Mouse (Mus musculus) skeletal muscle tissue, adult 2 months (tissue): ENCODE data around the gene Ercc1.

Experiments used
- DNase-seq: peaks from one replicate; pipeline ENCODE4 v3.0.0-alpha.2; 2012; ENCODE audit warnings: low read depth, low spot score

Gene Ercc1

DNA sequence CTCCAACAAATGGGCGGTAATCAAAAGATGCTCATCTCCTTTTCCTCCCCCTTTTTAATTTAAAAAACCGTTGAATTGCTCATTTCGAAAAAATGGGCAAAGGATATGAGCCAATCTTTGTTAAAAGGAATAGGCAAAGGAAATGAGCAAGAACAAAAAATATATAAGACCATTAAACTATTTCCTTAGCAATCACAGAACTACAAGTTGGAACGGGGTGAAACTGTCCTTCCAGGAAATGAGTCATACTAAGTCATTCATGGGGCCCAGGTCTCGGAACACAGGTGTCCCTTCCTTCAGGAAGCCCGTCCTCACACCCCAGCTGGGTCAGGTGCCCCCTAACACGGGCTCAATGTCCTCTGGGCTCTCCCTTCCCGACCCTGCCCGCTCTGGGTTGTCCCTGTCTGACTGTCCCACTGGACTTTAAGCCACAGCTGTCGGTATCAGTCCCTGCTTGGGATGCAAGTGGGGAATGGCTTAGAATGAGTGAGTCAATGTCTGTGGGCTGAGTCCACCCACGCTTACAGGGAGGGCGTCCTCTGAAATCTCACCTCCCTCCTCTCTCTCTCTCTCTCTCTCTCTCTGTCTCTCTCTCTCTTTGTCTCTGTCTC is at the start of gene Ercc1:
Gene Ercc1 (plus strand): TSS at position 542 of the 611 bp plus-strand sequence.
- no peak for DNase-seq

DNA sequence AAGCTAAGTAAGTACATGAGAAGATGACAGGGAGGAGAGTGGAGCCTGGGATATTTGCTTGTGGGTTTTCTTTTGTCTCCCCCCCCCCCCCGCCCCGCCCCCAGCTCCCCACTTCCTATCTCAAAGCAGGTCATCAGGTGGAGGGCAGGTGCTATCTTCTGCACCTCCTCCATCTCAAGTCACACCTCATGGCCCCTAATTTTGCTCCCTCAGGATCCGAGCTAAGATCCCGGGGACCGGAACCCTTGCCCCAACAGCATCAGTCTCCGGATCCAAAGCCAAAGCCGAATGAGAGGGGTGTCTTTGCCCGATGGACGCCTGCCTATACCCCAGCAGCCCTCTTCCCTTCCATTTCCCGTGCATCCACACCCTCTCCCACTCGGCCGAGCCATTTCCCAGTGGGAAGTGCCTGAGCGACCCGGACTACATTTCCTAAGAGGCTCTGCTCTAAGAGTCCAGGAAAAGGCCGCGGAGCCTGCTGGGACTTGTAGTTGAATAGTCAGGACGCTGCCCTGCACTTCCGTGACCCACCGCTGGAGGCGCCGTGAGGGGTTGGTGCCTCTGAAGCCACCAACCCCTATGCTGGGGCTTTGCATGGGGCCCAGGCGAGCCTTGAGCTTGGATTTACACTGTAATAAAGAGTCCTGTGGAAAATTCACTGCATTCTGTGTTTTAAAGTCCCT is 48.9 kb upstream of the Ercc1 start:
- DNase-seq = peak; percentile 91

DNA sequence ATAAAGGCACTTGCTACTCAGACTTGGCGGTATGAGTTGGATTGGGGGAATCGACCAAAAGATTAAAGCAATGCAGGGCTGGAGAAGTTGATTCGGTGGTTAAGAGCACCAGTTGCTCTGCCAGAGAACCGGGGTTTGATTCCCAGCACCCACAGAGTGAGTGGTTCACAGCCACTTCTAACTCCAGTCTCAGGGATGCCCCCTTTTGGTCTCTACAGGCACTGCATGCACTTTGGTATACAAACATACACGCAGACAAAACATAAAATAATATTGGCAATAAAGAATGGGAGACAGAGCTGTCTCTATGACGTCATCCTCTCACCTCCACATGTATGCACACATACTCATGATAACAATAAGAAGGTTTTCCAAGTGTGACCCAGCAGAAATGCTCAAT is 47.5 kb upstream of the Ercc1 start:
- no peak for DNase-seq

DNA sequence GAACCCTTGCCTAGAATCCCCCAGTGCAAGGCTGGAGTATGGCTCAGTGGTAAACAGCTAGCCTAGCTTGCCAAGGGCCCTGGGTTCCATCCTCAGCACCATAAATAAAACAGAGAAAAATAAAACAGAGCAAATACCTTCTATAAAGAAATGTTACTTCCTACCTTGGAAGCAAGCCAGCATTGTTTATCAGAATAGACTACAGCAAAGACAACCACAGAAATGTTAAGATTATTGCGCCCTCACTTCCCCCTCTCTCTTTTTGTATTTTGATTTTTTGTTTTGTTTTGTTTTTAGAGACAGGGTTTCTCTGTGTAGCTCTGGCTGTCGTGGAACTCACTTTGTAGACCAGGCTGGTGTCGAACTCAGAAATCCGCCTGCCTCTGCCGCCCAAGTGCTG is 46.8 kb upstream of the Ercc1 start:
- DNase-seq = no peak

DNA sequence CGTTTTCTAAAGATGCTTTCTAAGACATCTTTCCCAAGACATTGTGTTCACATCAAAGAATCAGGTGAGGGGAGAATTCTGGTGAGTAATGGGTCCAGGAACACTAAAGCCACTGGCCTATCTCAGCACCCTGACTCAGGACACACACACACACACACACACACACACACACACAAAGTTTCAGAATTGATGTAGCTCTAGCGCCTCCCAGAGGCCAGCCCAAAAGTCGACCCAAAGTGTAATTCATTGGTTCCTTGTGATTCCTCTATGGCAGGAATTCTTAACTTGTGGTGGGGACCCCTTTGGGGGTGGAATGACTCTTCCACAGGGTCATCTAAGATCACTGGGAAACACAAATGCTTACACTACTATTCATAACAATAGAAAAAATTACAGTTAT is 45.4 kb upstream of the Ercc1 start:
- DNase-seq = peak; percentile 68

DNA sequence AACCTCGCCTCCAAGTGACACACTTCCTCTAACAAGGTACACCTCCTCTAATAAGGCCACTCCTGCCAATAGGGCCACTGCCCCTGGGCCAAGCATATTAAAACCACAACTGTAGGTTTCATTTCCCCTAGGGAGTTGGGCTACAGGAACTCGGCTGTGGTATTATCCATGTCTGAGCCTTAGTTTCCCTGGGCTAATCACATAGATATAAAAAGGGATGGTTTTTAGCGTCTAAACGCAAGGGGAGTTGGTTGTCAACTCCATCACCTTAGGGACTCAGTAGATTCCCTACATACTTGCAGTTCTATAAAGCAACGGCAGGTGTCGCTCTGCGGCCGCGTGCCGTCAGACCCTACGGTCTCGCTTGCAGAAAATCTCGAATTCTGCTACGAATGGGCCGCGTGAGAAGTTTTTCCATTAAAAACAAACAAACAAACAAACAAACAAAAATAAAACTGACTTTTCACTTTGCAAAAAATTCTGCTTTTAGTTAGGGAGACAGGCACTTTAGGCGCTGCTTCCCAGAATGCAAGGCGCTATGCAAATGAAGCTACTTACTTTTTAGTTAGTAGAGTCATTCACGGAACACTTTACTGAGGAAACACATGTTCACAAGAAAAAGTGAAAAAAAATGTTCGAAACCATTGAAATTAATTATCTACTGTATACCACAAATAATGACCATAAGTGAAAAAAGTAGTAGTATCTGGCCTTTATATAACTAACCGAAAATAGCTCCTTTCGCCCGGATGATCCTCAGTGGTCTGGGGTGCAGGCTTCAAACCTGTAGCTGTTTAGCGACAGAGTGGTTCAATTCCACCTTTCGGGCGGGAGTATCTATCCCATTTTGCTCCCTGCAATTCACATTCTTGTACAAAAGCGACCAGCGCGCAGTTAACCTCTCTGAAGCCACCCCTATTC is 43.8 kb upstream of the Ercc1 start:
- DNase-seq = peak; percentile 79

DNA sequence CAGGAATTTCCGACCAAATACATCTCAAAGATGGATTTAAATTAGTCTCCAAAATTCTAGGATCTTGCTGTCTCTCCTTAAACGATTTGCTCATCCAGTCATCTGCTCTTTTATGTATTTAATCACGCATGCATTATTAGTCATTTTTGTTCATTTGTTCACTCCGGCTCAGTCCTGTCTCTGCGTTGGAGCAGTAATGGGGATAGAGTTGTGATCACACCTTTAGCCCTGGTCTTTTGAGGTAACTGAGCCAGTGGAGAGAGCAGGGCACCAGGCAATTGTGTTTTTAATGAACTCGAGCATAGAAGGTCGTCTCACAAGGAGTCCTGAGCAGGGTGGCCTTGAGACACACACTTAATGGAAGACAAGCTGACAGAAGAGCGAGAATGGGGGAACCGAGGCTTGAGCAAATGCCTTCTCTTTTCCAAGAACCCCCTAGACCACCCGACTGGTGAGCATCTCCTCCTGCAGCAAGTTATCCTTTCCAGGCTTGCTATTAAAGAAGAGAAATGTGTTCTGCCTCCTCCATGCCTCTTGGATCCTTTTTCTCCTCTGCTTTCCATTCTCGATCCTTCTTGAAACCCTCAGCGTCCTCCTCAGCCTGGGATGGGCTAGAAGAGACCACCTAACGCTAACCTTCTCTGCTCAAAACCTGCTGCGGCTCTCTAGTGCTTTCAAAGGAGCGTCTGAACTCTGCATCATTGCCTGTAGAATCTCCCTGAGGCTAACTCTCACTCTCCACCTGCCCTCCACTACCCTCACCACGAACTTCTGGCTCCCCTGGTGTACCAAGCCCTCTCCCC is 42.9 kb upstream of the Ercc1 start:
- no peak for DNase-seq

DNA sequence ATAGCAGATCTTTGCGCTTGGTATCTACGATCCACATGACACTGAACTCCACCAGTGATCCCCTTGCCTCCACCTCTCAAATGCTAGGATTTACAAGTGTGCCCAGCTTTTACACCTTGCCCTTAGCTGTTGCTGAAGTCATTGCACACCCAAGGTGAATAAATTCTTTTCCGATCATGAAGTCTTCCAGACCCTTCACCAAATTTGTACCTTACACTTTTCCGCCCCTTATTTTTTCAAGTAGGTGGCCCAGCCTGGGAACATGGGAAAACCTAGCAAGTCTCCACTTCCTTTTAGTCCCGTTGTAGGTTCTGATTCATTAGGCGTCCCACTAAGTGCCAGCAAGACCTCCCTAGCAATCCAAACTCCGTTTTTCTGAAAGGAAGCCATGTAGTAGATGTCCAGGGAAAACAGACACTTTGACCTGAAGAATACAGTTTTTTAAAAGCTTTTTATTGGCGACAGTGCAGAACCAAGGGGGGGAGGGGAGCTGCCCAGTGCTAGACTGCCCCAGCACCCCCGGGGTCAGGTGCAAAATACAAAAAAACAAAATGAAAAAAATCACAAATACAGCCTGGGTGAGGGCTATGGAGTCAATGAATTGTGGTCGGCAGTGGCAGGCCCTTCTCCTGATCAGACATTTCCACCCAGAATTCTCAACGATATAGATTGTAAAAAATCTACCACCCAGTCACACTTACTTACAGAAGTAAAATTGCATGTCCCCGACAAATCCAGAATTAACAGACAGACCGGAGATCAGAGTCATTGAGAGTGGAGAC is 42.1 kb upstream of the Ercc1 start:
- DNase-seq = no peak

DNA sequence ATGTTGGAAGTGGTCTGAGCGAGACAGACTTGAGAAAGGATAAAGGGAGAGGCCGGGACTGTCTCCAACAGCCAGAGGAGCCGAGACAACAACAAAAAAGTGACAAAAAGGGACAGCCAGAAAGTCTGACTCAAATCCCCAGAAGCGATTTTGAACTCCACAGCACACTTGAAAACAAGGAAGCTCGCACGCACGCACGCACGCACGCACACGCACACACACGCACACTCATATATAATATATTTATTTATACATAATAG is 41.6 kb upstream of the Ercc1 start:
- no peak for DNase-seq

DNA sequence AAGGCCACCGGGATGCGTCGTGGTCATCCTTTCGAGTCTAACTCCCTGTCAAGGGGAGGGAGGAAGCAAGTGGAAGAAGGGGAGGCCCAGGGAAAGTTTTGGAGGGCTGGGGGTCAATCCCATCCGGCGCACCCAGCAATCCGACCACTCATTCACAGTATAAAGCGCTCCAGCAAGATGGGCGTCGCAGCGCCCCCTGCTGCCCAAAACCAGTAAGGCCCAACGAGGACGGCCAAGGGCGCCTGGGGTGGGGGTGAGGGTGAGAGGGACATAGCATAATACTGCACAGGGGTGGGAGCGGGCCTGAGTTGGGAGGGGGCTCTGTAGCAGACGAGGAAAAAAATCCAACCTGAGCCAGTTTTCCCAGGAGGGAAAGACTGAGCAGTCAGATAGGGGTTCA is 40.8 kb upstream of the Ercc1 start:
- no peak for DNase-seq

DNA sequence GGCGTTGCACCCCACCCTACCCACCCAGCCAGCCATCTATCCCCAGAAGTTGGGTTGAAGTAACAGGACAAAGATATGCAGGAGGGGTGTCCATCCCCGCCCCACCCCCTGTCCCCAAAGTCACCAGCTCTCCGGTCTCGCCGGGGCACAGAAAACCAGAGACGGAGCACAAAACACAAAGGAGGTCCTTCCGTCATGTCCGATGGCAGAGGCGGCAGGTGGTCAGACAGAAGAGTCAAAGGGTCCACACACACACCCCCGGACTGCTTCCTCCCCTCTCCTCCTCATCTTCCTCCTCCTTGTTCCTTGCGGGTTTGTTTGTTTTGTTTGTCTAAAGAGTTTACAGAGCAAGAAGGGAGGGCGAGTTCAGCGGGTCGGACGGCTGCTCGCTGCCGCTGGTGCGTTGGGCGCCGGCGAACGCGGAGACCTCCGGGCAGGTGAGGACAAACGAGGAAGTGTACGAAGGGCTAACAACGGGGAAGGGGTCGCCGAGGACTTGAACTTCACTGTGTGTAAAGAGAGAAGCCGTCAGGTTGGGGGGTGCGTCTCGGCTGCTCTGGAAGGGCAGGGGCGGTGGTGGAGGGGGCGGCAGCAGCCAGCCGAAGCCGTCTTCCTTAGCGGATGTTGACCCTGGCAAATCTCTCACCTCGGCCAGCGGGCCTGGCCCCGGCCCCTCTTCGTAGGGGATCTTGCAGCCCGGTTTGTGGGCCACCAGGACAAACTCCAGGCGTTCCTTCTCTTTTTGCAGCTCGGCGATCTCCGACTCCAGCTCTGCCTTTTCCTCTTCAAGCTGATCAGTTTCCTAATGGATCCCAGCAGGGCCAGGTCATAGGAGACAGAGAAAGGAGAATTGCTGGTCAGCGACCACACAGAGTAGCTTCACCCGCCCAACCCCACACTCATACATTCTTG is 39.8 kb upstream of the Ercc1 start:
- DNase-seq = no peak

DNA sequence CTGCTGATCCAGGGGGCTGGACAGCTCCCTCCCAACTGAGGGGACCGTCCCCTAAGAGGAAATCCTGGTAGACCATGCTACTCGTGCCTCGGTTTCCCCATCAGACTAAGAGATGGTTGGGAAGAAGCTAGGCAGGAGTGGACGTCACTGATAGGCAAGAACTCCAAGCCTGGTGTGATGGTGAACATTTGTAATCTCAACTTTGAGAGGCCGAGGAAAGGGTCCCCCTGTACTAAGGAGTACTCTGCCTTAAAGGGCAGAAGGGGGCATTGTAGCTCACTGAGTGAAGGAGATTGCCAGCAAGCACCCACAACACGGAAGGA is 39.2 kb upstream of the Ercc1 start:
- no peak for DNase-seq

DNA sequence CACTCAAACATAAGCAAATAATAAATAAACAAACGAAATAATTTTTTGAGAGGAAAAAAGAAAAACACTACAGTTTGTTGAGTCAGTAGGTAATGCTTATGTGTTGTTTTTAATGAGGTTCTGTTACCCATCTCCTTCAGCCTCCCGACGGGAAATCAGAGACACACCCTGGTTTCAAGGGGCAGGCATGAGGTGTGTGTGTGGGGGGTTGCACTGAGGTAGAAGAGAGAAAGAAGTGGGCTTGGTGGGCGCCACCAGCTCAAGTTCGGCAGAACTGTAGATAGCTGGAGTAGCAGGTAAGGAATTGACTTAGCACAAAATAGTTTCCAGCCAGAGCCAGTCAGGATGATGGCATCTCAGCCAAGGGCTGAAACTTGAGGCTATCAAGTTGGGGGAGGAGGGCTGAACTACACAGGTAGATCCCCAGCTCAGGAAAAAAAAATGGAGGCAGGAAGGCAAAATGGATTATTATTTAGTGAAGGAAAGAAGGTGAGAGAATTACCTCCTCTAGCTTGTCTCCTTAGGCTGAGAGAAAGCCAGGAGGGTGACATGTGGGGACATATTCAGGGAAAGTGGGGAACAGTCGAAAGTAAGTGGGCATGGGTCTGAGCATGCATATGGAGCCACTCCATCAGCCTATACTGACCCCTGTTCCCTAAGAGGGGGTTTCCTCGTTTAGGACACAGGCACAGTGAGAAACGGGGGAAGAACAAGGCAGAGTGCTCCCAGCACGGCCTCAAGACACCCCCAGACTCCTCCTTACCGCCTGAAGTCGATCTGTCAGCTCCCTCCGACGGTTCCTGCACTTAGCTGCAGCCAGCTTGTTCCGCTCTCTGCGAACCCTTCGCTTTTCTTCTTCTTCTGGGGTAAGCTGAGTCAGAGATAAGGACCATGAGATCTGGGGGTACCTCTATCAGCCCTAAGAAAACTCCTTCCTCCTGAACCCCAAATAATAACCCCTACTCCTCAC is 38.5 kb upstream of the Ercc1 start:
- no peak for DNase-seq

DNA sequence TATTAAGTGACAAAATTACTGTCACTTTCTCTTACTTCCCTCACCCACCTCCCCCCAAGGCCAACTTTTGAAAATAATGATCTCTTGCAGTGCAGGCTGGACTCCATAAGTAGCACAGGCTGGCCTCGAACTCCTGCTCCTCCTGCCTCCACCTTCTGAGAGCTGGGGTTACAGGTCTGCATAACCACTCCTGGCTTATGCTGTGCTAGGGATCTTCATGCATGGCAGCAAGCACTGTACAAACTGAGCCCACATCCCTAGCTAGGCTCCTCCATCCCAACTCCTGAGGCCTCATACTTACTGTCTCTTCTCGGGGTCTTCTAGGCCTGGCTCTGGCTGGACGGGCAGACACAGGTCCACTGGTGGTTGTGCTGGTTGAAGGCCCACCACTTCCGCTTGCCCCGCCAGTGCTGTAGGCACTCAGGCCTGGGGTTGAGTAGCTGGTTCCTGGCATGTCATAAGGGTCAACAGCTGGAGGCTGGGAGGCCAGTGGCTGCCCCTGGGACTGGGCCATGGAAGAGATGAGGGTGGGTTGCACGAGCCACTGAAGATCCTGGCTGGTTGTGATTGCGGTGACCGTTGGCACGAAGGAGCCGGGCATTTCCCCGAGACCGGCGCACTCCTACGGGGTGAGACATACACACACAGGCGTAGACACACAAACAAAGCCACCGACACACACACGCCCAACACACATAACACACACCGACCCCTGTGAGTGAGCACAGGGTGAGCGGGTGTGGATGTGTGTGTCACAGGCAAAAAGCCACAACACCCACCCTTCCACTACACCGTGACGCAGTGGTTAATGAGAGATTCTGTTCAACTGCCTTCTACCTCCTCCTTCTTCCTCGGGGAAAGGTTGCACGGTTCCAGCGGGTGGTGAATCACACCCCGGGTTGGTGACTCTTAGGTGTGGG is 37.5 kb upstream of the Ercc1 start:
- DNase-seq = no peak

DNA sequence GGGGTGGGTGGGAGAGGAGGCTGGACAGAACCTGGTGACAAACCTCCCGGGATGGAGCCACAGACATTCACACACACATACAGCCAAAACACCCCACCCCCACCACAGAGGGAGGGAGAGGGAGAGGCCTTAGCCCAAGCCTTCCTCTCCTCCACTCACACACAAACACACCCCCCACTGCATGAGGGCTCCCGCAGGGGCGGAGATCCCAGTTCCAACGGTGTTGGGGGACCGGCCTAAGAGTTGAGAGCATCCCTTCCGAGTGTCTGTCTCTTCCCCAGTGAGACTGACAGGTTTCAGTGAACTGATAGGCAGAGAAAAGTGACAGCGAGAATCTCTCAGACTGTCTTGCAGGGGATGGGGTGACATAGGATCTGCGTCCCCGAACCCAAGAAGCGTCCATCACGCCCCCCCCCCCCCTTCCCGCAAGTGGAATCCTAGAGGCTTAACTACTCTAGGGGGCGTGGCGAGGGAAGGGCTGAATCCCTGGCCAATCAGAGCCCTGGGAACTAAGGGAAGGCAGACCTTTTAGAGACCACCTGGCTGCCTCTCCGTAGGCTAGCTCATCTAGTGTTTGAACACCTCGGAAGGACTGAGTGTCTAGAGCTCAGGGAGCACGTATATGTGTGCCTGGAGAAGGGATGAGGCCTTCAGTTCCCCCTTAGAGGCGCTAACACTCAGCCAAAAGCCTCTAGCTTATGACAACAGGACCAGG is 36.7 kb upstream of the Ercc1 start:
- DNase-seq = peak; percentile 74

DNA sequence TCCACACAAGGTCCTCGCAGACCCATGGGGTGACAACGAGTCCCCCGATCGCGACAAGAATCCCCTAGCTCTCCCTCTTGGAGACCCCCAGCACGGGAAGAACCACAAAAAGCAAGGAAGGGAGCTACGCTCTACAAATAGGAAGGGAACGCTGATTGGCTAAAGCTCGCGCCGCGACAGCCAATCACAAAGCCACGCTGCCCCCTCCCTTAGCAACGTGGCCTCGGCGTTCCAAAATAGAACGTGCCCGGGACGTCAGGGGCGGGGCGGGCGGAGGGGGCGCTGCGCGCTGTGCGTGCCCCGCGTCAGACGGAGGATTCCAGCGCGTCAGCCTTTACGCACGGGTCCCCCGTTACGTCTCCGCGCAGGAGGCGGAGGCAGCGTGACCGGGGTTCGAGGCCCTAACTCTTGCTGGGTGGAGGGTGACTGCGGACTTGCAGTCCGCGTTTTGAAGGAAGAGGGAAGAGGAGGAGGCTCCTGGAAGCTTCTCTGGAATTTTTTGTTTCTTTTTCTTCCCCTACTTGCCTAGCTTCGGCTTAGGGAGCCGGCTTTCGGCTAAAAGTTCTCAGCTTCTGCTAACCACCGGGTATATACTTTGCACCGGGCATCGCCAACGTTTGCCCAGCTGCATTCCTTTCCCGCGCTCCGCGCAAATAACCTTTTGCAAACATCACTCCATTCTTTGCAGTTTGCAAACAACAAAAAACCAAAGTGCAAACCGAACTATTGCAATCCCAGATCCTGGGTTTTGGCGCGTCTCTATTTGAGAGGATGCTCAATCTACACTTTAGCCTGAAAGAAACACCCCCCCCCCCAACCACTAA is 35.9 kb upstream of the Ercc1 start:
- DNase-seq = peak; percentile 93
